In genomic region chr9:72766789-72767349, GRCm38 (mm10) we compare ENCODE assay signal across 8 mouse cellular contexts. TPM values are rescaled to one million over a fixed set of nuclear protein-coding genes. Genes with fewer than 3 reads are reported as not detected.
A peak's percentile ranks its signal among the peaks of the same experiment; 100 is the strongest.
DNase-seq lines count a peak whose midpoint lies in the region; ATAC-seq lines count a peak whose summit lies in the region.

No protein-coding gene starts in this region.

- H3K4me1 ChIP-seq in hindbrain, embryonic 15.5 days (replicated peaks): peaks cover 8% of the 10 kb centered on the region

- peak overlapping the region; percentile 39 for H3K4me3 ChIP-seq in hindbrain, embryonic 15.5 days

- 1% methylated on average over 17 of the region's 17 CpGs for WGBS in hindbrain, embryonic 15.5 days

- H3K9ac ChIP-seq in hindbrain, embryonic 15.5 days: peak overlapping the region; percentile 58

- H3K36me3 ChIP-seq in hindbrain, embryonic 15.5 days: no peaks in the 10 kb centered on the region

- DNase-seq in R1 (ENCODE audit: low read depth, low spot score): peak; percentile 90
- DNase-seq in cerebellum, postnatal 14 days: peak; percentile 95 to 98
- peak; percentile 87 for DNase-seq in gastrocnemius, adult 18-20 months (ENCODE audit: low spot score)
- peak; percentile 90 to 91 for DNase-seq in layer of hippocampus, postnatal 36 days
- DNase-seq in lung, postnatal 25 days (ENCODE audit: low spot score): peak; percentile 86
- peak; percentile 83 for DNase-seq in retina, postnatal 7 days (ENCODE audit: low read depth, low spot score)
- peak; percentile 56 to 77 for DNase-seq in urinary bladder, adult 18-20 months (ENCODE audit: low spot score in 2 of 2)

- H3K4me2 ChIP-seq in hindbrain, embryonic 15.5 days: peak overlapping the region; percentile 60

- peak overlapping the region; percentile 71 for H3K27ac ChIP-seq in hindbrain, embryonic 15.5 days (replicated peaks)

- no peaks in the 10 kb centered on the region for H3K9me3 ChIP-seq in hindbrain, embryonic 15.5 days

- no peaks in the 10 kb centered on the region for H3K27me3 ChIP-seq in hindbrain, embryonic 15.5 days

- peak; percentile 85 for ATAC-seq in hindbrain, embryonic 15.5 days (ENCODE audit: low FRiP score, low read depth)

RNA-seq across cellular contexts. Expression of gene Prtg, which starts 39.8 kb away (rescaled TPM):
- total RNA-seq in gastrocnemius, adult 18-20 months (2021): under 1 TPM; 0.02 to 0.07 TPM
- 0.41 and 0.49 TPM in 2 replicates for polyA plus RNA-seq in hindbrain, embryonic 15.5 days (2015; fragmentation: Nextera tagmentation; extraction: Ambion mirVana)
- 1 to 10 TPM; 2.3 to 3.0 TPM for total RNA-seq in layer of hippocampus, postnatal 36 days (2021)

Comparison
In these comparisons a context has a peak if more than half of its experiments do, and no peak if none do; other contexts are left out.
1. Peak in every context shown above with its lines: DNase-seq, ATAC-seq, H3K4me3 ChIP-seq and H3K27ac ChIP-seq.